Mouse (Mus musculus): ENCODE measurements at regions not wholly inside any gene's neighbourhood (a gene's known extent, or its start where the extent isn't known, plus 50 kb on each side); places are given as distances from the start of the nearest gene placed in this dataset.

- WGBS, result 93% methylated on average over 3 of the region's 3 CpGs
- H3K9me3 ChIP-seq (replicated peaks; ENCODE audit: control insufficient read depth, low read length), result no peaks in the 10 kb centered on the region
- H3K36me3 ChIP-seq (ENCODE audit: control insufficient read depth, insufficient read depth, low read length), result no peaks in the 10 kb centered on the region
- no peak for ATAC-seq
- no peaks in the 10 kb centered on the region for H3K27me3 ChIP-seq (replicated peaks; ENCODE audit: control insufficient read depth, insufficient read depth, low read length)
- no peak for DNase-seq (ENCODE audit: low spot score)
- no peaks in the 10 kb centered on the region for H3K4me1 ChIP-seq (ENCODE audit: control insufficient read depth, insufficient read depth, low read length)
- no peak overlapping the region for H3K4me2 ChIP-seq (ENCODE audit: low read length)
- no peak overlapping the region for H3K27ac ChIP-seq (ENCODE audit: low read depth, low read length)
- H3K9ac ChIP-seq (ENCODE audit: low read length), result no peak overlapping the region
- no peak overlapping the region for H3K4me3 ChIP-seq (ENCODE audit: low read depth, low read length)
Measured at GRCm38 (mm10) chr19:15851622-15852021, 95.5 kb downstream of the Psat1 start.

DNA sequence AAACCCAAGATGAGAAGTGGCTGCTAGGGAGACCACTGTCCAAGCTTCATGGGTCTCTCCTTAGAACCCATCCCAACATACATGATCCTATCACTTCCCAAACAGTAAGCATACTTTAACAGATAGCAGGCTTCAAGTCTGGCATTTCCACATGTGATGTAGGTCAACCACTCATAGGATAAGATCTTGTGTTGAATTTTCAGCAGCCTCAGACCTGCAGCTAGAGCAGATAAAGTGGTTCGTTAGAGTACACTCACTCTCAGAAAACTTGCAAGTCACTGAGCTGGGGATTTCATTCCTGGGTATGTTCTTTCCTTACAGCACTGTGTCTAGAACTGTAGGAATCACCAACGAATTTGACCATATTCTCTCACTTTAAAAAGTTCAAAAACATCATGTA is 96.4 kb downstream of the Psat1 start:
- Histone ChIP-seq H3K4me2 (ENCODE audit: low read length) (no peak overlapping the region), H3K27me3 (replicated peaks; ENCODE audit: control insufficient read depth, insufficient read depth, low read length) (no peaks in the 10 kb centered on the region), H3K9ac (ENCODE audit: low read length) (no peak overlapping the region), H3K36me3 (ENCODE audit: control insufficient read depth, insufficient read depth, low read length) (no peaks in the 10 kb centered on the region), H3K4me1 (ENCODE audit: control insufficient read depth, insufficient read depth, low read length) (no peaks in the 10 kb centered on the region), H3K4me3 (ENCODE audit: low read depth, low read length) (no peak overlapping the region), H3K9me3 (replicated peaks; ENCODE audit: control insufficient read depth, low read length) (no peaks in the 10 kb centered on the region), H3K27ac (ENCODE audit: low read depth, low read length) (no peak overlapping the region)
- ATAC-seq (no peak), DNase-seq (ENCODE audit: low spot score) (no peak)
- WGBS, result 63% methylated on average over 2 of the region's 2 CpGs

- Histone ChIP-seq H3K4me2 (ENCODE audit: low read length) (no peak overlapping the region), H3K9me3 (replicated peaks; ENCODE audit: control insufficient read depth, low read length) (no peaks in the 10 kb centered on the region), H3K4me3 (ENCODE audit: low read depth, low read length) (no peak overlapping the region), H3K27ac (ENCODE audit: low read depth, low read length) (no peak overlapping the region), H3K36me3 (ENCODE audit: control insufficient read depth, insufficient read depth, low read length) (no peaks in the 10 kb centered on the region), H3K27me3 (replicated peaks; ENCODE audit: control insufficient read depth, insufficient read depth, low read length) (no peaks in the 10 kb centered on the region), H3K9ac (ENCODE audit: low read length) (no peak overlapping the region), H3K4me1 (ENCODE audit: control insufficient read depth, insufficient read depth, low read length) (no peaks in the 10 kb centered on the region)
- ATAC-seq (no peak), DNase-seq (ENCODE audit: low spot score) (no peak)
- 94% methylated on average over 4 of the region's 4 CpGs for WGBS
Measured at GRCm38 (mm10) chr19:15849235-15849634, 97.9 kb downstream of the Psat1 start.

GRCm38 (mm10) chr19:15838327-15838726 is 108.8 kb downstream of the Psat1 start:
- peak; percentile 32; the same call in 1 of the 2 replicates for ATAC-seq
- no peak overlapping the region for H3K9ac ChIP-seq (ENCODE audit: low read length)

GRCm38 (mm10) chr19:15837715-15838175 is 109.4 kb downstream of the Psat1 start:
- Histone ChIP-seq H3K36me3 (ENCODE audit: control insufficient read depth, insufficient read depth, low read length) (no peaks in the 10 kb centered on the region), H3K9ac (ENCODE audit: low read length) (no peak overlapping the region), H3K4me1 (ENCODE audit: control insufficient read depth, insufficient read depth, low read length) (peaks cover 23% of the 10 kb centered on the region), H3K4me2 (ENCODE audit: low read length) (no peak overlapping the region), H3K9me3 (replicated peaks; ENCODE audit: control insufficient read depth, low read length) (no peaks in the 10 kb centered on the region), H3K4me3 (ENCODE audit: low read depth, low read length) (no peak overlapping the region), H3K27ac (ENCODE audit: low read depth, low read length) (0 out of 2 replicates have a peak overlapping the region, but pooled peaks have one; percentile 1), H3K27me3 (replicated peaks; ENCODE audit: control insufficient read depth, insufficient read depth, low read length) (no peaks in the 10 kb centered on the region)
- peak; percentile 86 for DNase-seq (ENCODE audit: low spot score)
- 4% methylated on average over 1 of the region's 1 CpGs for WGBS
- ATAC-seq, result peak; percentile 51

More at GRCm38 (mm10) chr19:15838327-15838726, 108.8 kb downstream of the Psat1 start:
- H3K4me1 ChIP-seq (ENCODE audit: control insufficient read depth, insufficient read depth, low read length), result peaks cover 23% of the 10 kb centered on the region
- H3K27me3 ChIP-seq (replicated peaks; ENCODE audit: control insufficient read depth, insufficient read depth, low read length), result no peaks in the 10 kb centered on the region
- no peaks in the 10 kb centered on the region for H3K36me3 ChIP-seq (ENCODE audit: control insufficient read depth, insufficient read depth, low read length)
- 8% methylated on average over 5 of the region's 5 CpGs for WGBS
- H3K27ac ChIP-seq (ENCODE audit: low read depth, low read length), result peak overlapping the region; percentile 44; the same call in 1 of the 2 replicates
- H3K4me2 ChIP-seq (ENCODE audit: low read length), result no peak overlapping the region
- H3K4me3 ChIP-seq (ENCODE audit: low read depth, low read length), result no peak overlapping the region
- H3K9me3 ChIP-seq (replicated peaks; ENCODE audit: control insufficient read depth, low read length), result no peaks in the 10 kb centered on the region
- DNase-seq (ENCODE audit: low spot score), result peak; percentile 49

DNA sequence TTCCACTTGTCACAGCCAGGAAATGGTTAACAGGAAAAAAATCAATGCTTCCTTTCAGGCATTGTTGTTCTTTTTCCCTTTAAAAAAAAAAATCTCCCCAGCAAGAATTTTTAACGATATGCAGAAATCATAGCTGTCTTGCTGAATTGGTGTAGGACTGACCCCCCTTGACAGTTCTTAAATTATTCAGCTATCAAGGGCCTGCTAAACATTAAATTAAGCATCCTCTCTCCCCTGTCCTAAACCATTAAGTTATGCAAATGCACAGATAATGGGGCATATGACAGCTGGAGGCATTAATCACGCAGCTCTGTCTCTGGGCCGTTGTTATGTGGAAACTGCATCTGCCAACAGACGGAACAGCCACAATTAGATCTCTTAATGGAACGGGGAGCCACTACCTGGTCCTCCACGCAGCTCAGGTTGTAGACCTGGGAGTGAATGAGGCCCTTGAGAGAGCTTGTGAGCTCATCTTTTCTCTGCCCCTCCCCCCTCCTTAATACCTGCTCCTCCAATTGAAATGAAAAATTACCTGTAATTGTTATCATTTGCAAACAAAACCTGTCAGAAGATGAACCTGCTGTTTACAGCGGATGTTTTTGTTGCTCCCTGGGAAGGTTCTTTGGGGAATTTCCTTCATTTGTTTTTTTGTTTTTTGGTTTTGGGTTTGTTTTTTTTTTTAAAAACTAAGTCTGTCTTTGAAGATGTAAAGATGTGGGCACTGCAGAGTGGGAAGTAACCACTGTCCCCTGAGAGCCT is 110.0 kb downstream of the Psat1 start:
- 6% methylated on average over 7 of the region's 7 CpGs for WGBS
- Histone ChIP-seq H3K4me2 (ENCODE audit: low read length) (peak overlapping the region; percentile 9; the same call in 1 of the 2 replicates), H3K4me3 (ENCODE audit: low read depth, low read length) (no peak overlapping the region), H3K27ac (ENCODE audit: low read depth, low read length) (peak overlapping the region; percentile 1; the same call in 1 of the 2 replicates), H3K9ac (ENCODE audit: low read length) (no peak overlapping the region), H3K27me3 (replicated peaks; ENCODE audit: control insufficient read depth, insufficient read depth, low read length) (no peaks in the 10 kb centered on the region), H3K9me3 (replicated peaks; ENCODE audit: control insufficient read depth, low read length) (no peaks in the 10 kb centered on the region), H3K4me1 (ENCODE audit: control insufficient read depth, insufficient read depth, low read length) (peaks cover 23% of the 10 kb centered on the region), H3K36me3 (ENCODE audit: control insufficient read depth, insufficient read depth, low read length) (no peaks in the 10 kb centered on the region)
- peak; percentile 86 for ATAC-seq
- DNase-seq (ENCODE audit: low spot score), result peak; percentile 88

DNA sequence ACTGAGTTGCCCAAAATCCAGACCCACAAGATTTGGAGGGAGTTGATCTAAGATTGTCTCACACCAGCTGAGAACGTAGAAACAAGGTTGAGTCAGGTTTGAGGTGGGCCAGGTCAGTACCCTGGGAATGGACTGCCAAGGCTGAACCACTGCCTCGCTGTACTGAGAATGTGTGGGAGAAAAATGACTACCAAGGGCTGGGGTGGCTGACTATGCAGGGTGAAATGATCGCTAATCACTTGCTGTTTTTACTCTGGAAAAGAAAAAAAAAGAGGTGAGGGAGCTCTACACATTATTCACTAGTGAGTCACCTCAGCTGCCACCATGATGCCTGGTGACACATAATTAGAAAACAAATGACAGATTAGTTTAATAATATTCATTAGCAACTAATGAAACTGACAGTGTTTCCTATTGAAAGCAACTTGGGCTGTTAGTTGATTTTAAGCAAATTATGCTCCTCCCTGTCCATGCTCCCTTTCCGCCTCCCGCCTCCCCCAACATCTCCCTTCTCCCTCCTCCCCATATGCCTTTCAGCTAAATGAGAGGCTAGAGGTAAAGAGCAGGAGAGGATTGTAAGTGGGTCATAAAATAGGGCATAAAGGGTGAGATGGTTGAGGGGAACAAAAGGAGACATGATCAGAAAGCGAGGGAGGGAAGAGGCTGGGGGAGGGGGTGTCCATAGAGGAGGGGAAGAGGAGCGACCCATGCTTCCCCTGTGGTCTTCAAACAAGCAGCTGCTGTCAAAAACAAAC is 110.8 kb downstream of the Psat1 start:
- peak; percentile 67 for ATAC-seq
- no peak overlapping the region; the same call in 1 of the 2 replicates for H3K27ac ChIP-seq (ENCODE audit: low read depth, low read length)
- 28% methylated on average over 7 of the region's 7 CpGs for WGBS
- H3K9ac ChIP-seq (ENCODE audit: low read length), result no peak overlapping the region
- no peaks in the 10 kb centered on the region for H3K36me3 ChIP-seq (ENCODE audit: control insufficient read depth, insufficient read depth, low read length)
- no peaks in the 10 kb centered on the region for H3K27me3 ChIP-seq (replicated peaks; ENCODE audit: control insufficient read depth, insufficient read depth, low read length)
- peak overlapping the region; percentile 9; the same call in 1 of the 2 replicates for H3K4me2 ChIP-seq (ENCODE audit: low read length)
- peaks cover 23% of the 10 kb centered on the region for H3K4me1 ChIP-seq (ENCODE audit: control insufficient read depth, insufficient read depth, low read length)
- no peak overlapping the region for H3K4me3 ChIP-seq (ENCODE audit: low read depth, low read length)
- H3K9me3 ChIP-seq (replicated peaks; ENCODE audit: control insufficient read depth, low read length), result no peaks in the 10 kb centered on the region
- DNase-seq (ENCODE audit: low spot score), result peak; percentile 70

- no peak overlapping the region for H3K9ac ChIP-seq (ENCODE audit: low read length)
- no peaks in the 10 kb centered on the region for H3K27me3 ChIP-seq (replicated peaks; ENCODE audit: control insufficient read depth, insufficient read depth, low read length)
- H3K36me3 ChIP-seq (ENCODE audit: control insufficient read depth, insufficient read depth, low read length), result no peaks in the 10 kb centered on the region
- DNase-seq (ENCODE audit: low spot score) (no peak), ATAC-seq (no peak)
- no peak overlapping the region for H3K4me2 ChIP-seq (ENCODE audit: low read length)
- no peaks in the 10 kb centered on the region for H3K4me1 ChIP-seq (ENCODE audit: control insufficient read depth, insufficient read depth, low read length)
- no peak overlapping the region for H3K4me3 ChIP-seq (ENCODE audit: low read depth, low read length)
- no peaks in the 10 kb centered on the region for H3K9me3 ChIP-seq (replicated peaks; ENCODE audit: control insufficient read depth, low read length)
- no peak overlapping the region for H3K27ac ChIP-seq (ENCODE audit: low read depth, low read length)
Measured at GRCm38 (mm10) chr19:15830385-15830784, 116.8 kb downstream of the Psat1 start.

DNA sequence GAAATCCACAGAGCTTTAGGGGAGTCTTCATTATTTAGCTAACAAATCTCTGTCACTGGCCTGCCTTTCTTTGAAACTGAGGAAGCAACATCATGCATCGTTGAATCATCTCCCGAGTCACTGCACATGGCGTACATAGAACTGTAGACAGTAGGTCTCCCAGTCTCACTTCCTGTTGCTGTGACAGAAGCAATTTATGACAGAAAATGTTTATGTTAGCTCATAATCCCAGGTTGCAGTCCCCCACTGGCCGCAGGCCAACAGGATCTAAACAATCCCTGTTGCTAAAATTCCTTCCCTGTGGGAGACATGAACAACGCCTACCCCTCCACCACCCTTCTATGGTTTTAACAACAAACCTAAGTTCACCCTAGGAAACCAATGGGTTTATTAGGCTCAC is 118.0 kb downstream of the Psat1 start:
- no peak overlapping the region for H3K4me2 ChIP-seq (ENCODE audit: low read length)
- H3K9me3 ChIP-seq (replicated peaks; ENCODE audit: control insufficient read depth, low read length), result no peaks in the 10 kb centered on the region
- 85% methylated on average over 5 of the region's 5 CpGs for WGBS
- no peaks in the 10 kb centered on the region for H3K36me3 ChIP-seq (ENCODE audit: control insufficient read depth, insufficient read depth, low read length)
- H3K27ac ChIP-seq (ENCODE audit: low read depth, low read length), result no peak overlapping the region
- no peak overlapping the region for H3K4me3 ChIP-seq (ENCODE audit: low read depth, low read length)
- H3K9ac ChIP-seq (ENCODE audit: low read length), result no peak overlapping the region
- no peak for ATAC-seq
- DNase-seq (ENCODE audit: low spot score), result no peak
- no peaks in the 10 kb centered on the region for H3K27me3 ChIP-seq (replicated peaks; ENCODE audit: control insufficient read depth, insufficient read depth, low read length)
- no peaks in the 10 kb centered on the region for H3K4me1 ChIP-seq (ENCODE audit: control insufficient read depth, insufficient read depth, low read length)
